Mouse (Mus musculus) hindbrain, embryonic 16.5 days (tissue): ENCODE measurements at regions not wholly inside any gene's neighbourhood (a gene's known extent, or its start where the extent isn't known, plus 50 kb on each side); places are given as distances from the start of the nearest gene placed in this dataset.
"Not testable (repeated sequence)": the region's sequence is repeated elsewhere in the genome, so short reads cannot be mapped to it uniquely, and the experiment has no call there.

Experiments used
- ATAC-seq: fragments of 200-750 bp; cut with Nextera tagmentation; 2 replicates; pipeline ENCODE4 v1.8.0; 2017; ENCODE audit warnings: moderate TSS enrichment, moderate library complexity
- H3K27ac ChIP-seq: fragments of 300-500 bp; sonication (generic); 2 replicates; pipeline ENCODE4 v1.5.1; 2014; ENCODE audit warnings: low read depth, mild to moderate bottlenecking, control low read depth, low read length, moderate library complexity
- H3K27me3 ChIP-seq: fragments of 300-500 bp; sonication (generic); replicated peaks from 2 replicates; pipeline ENCODE4 v1.6.1; 2014; ENCODE audit warnings: low read length; ENCODE audit not compliant: control insufficient read depth, insufficient read depth
- H3K36me3 ChIP-seq: fragments of 300-500 bp; sonication (generic); 2 replicates; pipeline ENCODE4 v1.6.1; 2014; ENCODE audit warnings: mild to moderate bottlenecking, low read length, moderate library complexity, mixed read lengths; ENCODE audit not compliant: control insufficient read depth, insufficient read depth
- H3K4me1 ChIP-seq: fragments of 300-500 bp; sonication (generic); 2 replicates; pipeline ENCODE4 v1.6.1; 2014; ENCODE audit warnings: low read depth, low read length; ENCODE audit not compliant: control insufficient read depth, insufficient read depth
- H3K4me2 ChIP-seq: fragments of 300-500 bp; sonication (generic); 2 replicates; pipeline ENCODE4 v1.6.1; 2014; ENCODE audit warnings: mild to moderate bottlenecking, low read length, control low read depth, moderate library complexity
- H3K4me3 ChIP-seq: fragments of 300-500 bp; sonication (generic); 2 replicates; pipeline ENCODE4 v1.5.1; 2014; ENCODE audit warnings: mild to moderate bottlenecking, low read length, control low read depth, moderate library complexity
- H3K9ac ChIP-seq: fragments of 300-500 bp; sonication (generic); 2 replicates; pipeline ENCODE4 v1.6.1; 2014; ENCODE audit warnings: low read depth, mild to moderate bottlenecking, control low read depth, low read length, moderate library complexity
- H3K9me3 ChIP-seq: fragments of 300-500 bp; sonication (generic); 2 replicates; pipeline ENCODE4 v1.6.1; 2014; ENCODE audit warnings: mild to moderate bottlenecking, low read length, moderate library complexity; ENCODE audit not compliant: control insufficient read depth
- WGBS: fragments of 180-500 bp; shearing (Covaris S2); extraction: QIAGEN DNeasy Blood & Tissue Kit; methylation state at CpG from one replicate; pipeline ENCODE4 v1.1.7; 2014; 5-methylcytosine and 5-hydroxymethylcytosine counted together

DNA sequence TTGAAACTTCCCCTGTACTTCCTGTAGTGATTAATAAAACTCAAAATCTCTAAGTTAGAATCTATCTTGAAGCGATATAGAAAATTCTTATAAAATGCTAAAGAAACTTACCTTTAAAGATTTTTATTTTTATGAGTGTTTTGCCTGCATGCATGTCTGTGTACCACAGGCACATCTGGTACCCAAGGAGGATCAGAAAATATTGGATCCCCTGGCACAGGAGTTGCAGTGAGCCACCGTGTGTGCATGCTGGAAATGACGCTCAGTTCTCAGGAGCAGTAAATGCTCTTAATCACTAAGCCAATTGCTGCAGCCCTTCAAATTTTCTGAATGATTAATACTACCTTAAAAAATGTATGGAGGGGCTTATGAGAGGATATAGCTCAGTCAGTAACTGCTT, 142.8 kb upstream of the 4931417E11Rik start:
- no peaks in the 10 kb centered on the region for H3K27me3 ChIP-seq
- H3K9me3 ChIP-seq = no peaks in the 10 kb centered on the region
- no peak overlapping the region for H3K27ac ChIP-seq
- ATAC-seq = no peak
- no peak overlapping the region for H3K9ac ChIP-seq
- H3K36me3 ChIP-seq = no peaks in the 10 kb centered on the region
- WGBS = 55% methylated on average over 3 of the region's 3 CpGs
- H3K4me1 ChIP-seq = no peaks in the 10 kb centered on the region
- H3K4me3 ChIP-seq = no peak overlapping the region
- no peak overlapping the region for H3K4me2 ChIP-seq

DNA sequence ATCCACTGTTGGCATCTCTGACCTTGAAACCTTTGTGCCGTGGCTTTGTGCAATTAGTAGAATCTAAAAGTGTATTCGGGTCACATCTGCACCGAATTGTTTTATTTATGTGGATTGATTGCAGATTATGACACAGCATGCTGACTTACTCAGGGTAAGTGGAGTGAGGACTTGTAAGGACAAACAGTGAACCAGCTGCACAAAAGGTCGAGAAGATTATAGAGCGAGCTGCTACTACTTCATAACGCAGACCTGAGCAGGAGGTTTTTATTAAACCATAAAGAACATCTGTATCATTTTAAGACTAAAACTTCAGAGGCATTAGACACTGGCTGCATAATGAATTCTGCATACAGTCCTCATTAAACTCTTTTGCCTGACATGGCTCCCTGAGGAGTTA, 142.4 kb upstream of the 4931417E11Rik start:
- H3K4me2 ChIP-seq = no peak overlapping the region
- H3K27ac ChIP-seq = no peak overlapping the region
- no peak overlapping the region for H3K4me3 ChIP-seq
- 68% methylated on average over 6 of the region's 6 CpGs for WGBS
- ATAC-seq = no peak
- no peaks in the 10 kb centered on the region for H3K4me1 ChIP-seq
- no peaks in the 10 kb centered on the region for H3K9me3 ChIP-seq
- H3K9ac ChIP-seq = no peak overlapping the region
- no peaks in the 10 kb centered on the region for H3K36me3 ChIP-seq
- no peaks in the 10 kb centered on the region for H3K27me3 ChIP-seq

GRCm38 (mm10) chr6:73610048-73610624, 140.7 kb upstream of the 4931417E11Rik start:
- H3K4me3 ChIP-seq = no peak overlapping the region
- 54% methylated on average over 2 of the region's 2 CpGs for WGBS
- H3K9me3 ChIP-seq = no peaks in the 10 kb centered on the region
- no peak overlapping the region for H3K9ac ChIP-seq
- H3K4me1 ChIP-seq = no peaks in the 10 kb centered on the region
- no peaks in the 10 kb centered on the region for H3K27me3 ChIP-seq
- no peak for ATAC-seq
- H3K27ac ChIP-seq = no peak overlapping the region
- no peaks in the 10 kb centered on the region for H3K36me3 ChIP-seq
- no peak overlapping the region for H3K4me2 ChIP-seq

DNA sequence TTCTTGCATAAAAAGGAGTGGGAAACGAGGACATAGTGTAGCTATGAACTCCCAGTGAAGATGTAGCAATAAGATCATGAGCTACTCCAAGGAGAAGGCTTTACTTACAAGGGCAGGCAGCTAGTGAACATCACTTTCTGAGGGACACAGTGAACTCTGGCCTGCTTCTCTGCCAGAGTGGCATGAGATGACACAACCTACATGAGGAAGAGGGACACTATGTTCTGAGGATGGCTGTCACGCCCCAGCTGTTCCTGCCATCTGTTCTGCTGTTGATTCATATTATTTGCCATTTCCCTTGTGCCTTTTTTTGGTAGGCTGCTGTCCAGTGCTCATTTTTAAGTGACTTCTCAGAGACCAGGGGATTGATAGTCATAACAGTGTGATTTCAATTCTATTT, 118.2 kb upstream of the 4931417E11Rik start:
- no peak overlapping the region for H3K9ac ChIP-seq
- WGBS = 76% methylated on average over 2 of the region's 2 CpGs
- H3K4me3 ChIP-seq = no peak overlapping the region
- ATAC-seq = no peak
- no peaks in the 10 kb centered on the region for H3K27me3 ChIP-seq
- no peaks in the 10 kb centered on the region for H3K4me1 ChIP-seq
- H3K4me2 ChIP-seq = no peak overlapping the region
- H3K9me3 ChIP-seq = no peaks in the 10 kb centered on the region
- no peak overlapping the region for H3K27ac ChIP-seq
- no peaks in the 10 kb centered on the region for H3K36me3 ChIP-seq

GRCm38 (mm10) chr6:73576708-73577107, 107.2 kb upstream of the 4931417E11Rik start:
- Histone ChIP-seq H3K36me3 (no peaks in the 10 kb centered on the region), H3K4me1 (no peaks in the 10 kb centered on the region)
- WGBS = 75% methylated on average over 2 of the region's 2 CpGs

GRCm38 (mm10) chr6:73560000-73560399, 90.5 kb upstream of the 4931417E11Rik start:
- Histone ChIP-seq H3K27ac (no peak overlapping the region), H3K36me3 (no peaks in the 10 kb centered on the region), H3K4me1 (no peaks in the 10 kb centered on the region), H3K4me2 (no peak overlapping the region), H3K9ac (no peak overlapping the region), H3K27me3 (no peaks in the 10 kb centered on the region), H3K4me3 (no peak overlapping the region), H3K9me3 (no peaks in the 10 kb centered on the region)
- 84% methylated on average over 2 of the region's 2 CpGs for WGBS
- no peak for ATAC-seq

More at GRCm38 (mm10) chr6:73576708-73577107, 107.2 kb upstream of the 4931417E11Rik start:
- H3K4me2 ChIP-seq = no peak overlapping the region
- H3K9me3 ChIP-seq = no peaks in the 10 kb centered on the region
- no peak overlapping the region for H3K27ac ChIP-seq
- no peak overlapping the region for H3K9ac ChIP-seq
- H3K27me3 ChIP-seq = no peaks in the 10 kb centered on the region
- no peak for ATAC-seq
- H3K4me3 ChIP-seq = no peak overlapping the region

GRCm38 (mm10) chr6:73530559-73530958, 61.1 kb upstream of the 4931417E11Rik start:
- H3K4me3 ChIP-seq = no peak overlapping the region
- no peaks in the 10 kb centered on the region for H3K4me1 ChIP-seq
- no peak for ATAC-seq
- WGBS = 90% methylated on average over 1 of the region's 1 CpGs
- H3K27ac ChIP-seq = no peak overlapping the region
- no peaks in the 10 kb centered on the region for H3K27me3 ChIP-seq
- no peaks in the 10 kb centered on the region for H3K9me3 ChIP-seq
- no peaks in the 10 kb centered on the region for H3K36me3 ChIP-seq
- H3K9ac ChIP-seq = no peak overlapping the region
- no peak overlapping the region for H3K4me2 ChIP-seq

- Histone ChIP-seq H3K9me3 (no peaks in the 10 kb centered on the region), H3K4me2 (no peak overlapping the region), H3K4me3 (no peak overlapping the region), H3K9ac (no peak overlapping the region), H3K27me3 (no peaks in the 10 kb centered on the region), H3K4me1 (no peaks in the 10 kb centered on the region), H3K36me3 (no peaks in the 10 kb centered on the region), H3K27ac (no peak overlapping the region)
- WGBS = 93% methylated on average over 1 of the region's 1 CpGs
- no peak for ATAC-seq
Observed at GRCm38 (mm10) chr6:73530098-73530497, 60.6 kb upstream of the 4931417E11Rik start.

- no peak for ATAC-seq
- Histone ChIP-seq H3K27me3 (no peaks in the 10 kb centered on the region), H3K9me3 (no peaks in the 10 kb centered on the region), H3K4me2 (no peak overlapping the region), H3K4me1 (no peaks in the 10 kb centered on the region), H3K4me3 (no peak overlapping the region), H3K9ac (no peak overlapping the region), H3K36me3 (no peaks in the 10 kb centered on the region), H3K27ac (no peak overlapping the region)
- 70% methylated on average over 9 of the region's 9 CpGs for WGBS
Observed at GRCm38 (mm10) chr6:73523658-73524057, 54.2 kb upstream of the 4931417E11Rik start.

DNA sequence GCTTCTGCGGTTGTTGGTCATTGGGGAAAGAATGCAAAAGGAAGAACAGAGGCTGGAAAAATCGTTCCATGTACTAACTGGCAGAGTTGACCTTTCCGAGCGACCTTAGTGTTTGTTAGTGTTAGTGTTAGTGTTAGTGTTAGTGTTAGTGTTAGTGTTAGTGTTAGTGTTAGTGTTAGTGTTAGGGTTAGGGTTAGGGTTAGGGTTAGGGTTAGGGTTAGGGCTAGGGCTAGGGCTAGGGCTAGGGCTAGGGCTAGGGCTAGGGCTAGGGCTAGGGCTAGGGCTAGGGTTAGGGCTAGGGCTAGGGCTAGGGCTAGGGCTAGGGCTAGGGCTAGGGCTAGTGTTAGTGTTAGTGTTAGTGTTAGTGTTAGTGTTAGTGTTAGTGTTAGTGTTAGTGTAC, 50.4 kb upstream of the 4931417E11Rik start:
- H3K27ac ChIP-seq, H3K36me3 ChIP-seq, H3K4me1 ChIP-seq, H3K4me2 ChIP-seq, H3K27me3 ChIP-seq, ATAC-seq, H3K4me3 ChIP-seq, H3K9ac ChIP-seq, H3K9me3 ChIP-seq: not testable (repeated sequence)
- WGBS = 96% methylated on average over 4 of the region's 4 CpGs
